Mouse (Mus musculus) macrophage (primary cell): Measurements from ENCODE around the gene Ibsp. TPM values are rescaled to one million over a fixed set of nuclear protein-coding genes. Genes with fewer than 3 reads are reported as not detected.

Source experiments
- H3K27ac ChIP-seq: fragments of 350-480 bp; formaldehyde crosslinking; 2 replicates; pipeline ENCODE4 v1.9.0; 2021
- H3K36me3 ChIP-seq: fragments of 350-480 bp; formaldehyde crosslinking; 2 replicates; pipeline ENCODE4 v1.9.0; 2021; ENCODE audit errors: inconsistent target
- H3K4me3 ChIP-seq: fragments of 350-480 bp; formaldehyde crosslinking; 2 replicates; pipeline ENCODE4 v1.9.0; 2021; ENCODE audit errors: inconsistent target
- H3K79me2 ChIP-seq: fragments of 350-480 bp; formaldehyde crosslinking; 2 replicates; pipeline ENCODE4 v1.9.0; 2021; ENCODE audit errors: inconsistent target
- WGBS: methylation state at CpG from one replicate; pipeline ENCODE4 v1.1.7; 2026; ENCODE audit warnings: inconsistent platforms; ENCODE audit not compliant: missing documents; 5-methylcytosine and 5-hydroxymethylcytosine counted together
- polyA plus RNA-seq: library from polyadenylated mRNA; stranded (reverse); fragments of 250-400 nt; gene quantifications from 3 replicates; pipeline ENCODE4 v1.2.4, GENCODE M21; 2018; ENCODE audit warnings: inconsistent platforms
- total RNA-seq, 78 experiments: library from RNA; depleted of rRNA; stranded (reverse); fragments of 250-400 nt; gene quantifications; 1 replicate in 9 of 78; 2 replicates in 24 of 78; 3 replicates in 43 of 78; 4 replicates in 2 of 78; pipeline ENCODE4 v1.2.4; 2018; ENCODE audit warnings: inconsistent platforms in 56 of 78

Gene Ibsp
- total RNA-seq (2018; cell fraction: chromatin; rRNA removed), result not detected
- total RNA-seq (2018; cell fraction: cytosol; rRNA removed), result not detected
- total RNA-seq (2018; cell fraction: nucleus; rRNA removed), result not detected
- polyA plus RNA-seq, result not detected in 3 replicates

GRCm38 (mm10) chr5:104298994-104299393 is at the start of gene Ibsp:
Gene Ibsp, plus strand, starts transcription at chr5:104299171.
- Histone ChIP-seq H3K79me2 (no peaks in the 10 kb centered on the region), H3K36me3 (no peaks in the 10 kb centered on the region), H3K27ac (no peak within 1 kb of the TSS), H3K4me3 (no peak within 1 kb of the TSS)
- 71% methylated on average over 6 of the region's 6 CpGs for WGBS

GRCm38 (mm10) chr5:104251811-104252210 is 47.2 kb upstream of the Ibsp start:
- Histone ChIP-seq H3K27ac (no peak overlapping the region), H3K4me3 (no peak overlapping the region), H3K79me2 (no peaks in the 10 kb centered on the region), H3K36me3 (no peaks in the 10 kb centered on the region)
- 77% methylated on average over 5 of the region's 5 CpGs for WGBS

- no peak overlapping the region for H3K4me3 ChIP-seq
- H3K27ac ChIP-seq, result no peak overlapping the region
- H3K36me3 ChIP-seq, result no peaks in the 10 kb centered on the region
- 65% methylated on average over 3 of the region's 3 CpGs for WGBS
- H3K79me2 ChIP-seq, result no peaks in the 10 kb centered on the region
Observed at GRCm38 (mm10) chr5:104256585-104256984, 42.4 kb upstream of the Ibsp start.

- Histone ChIP-seq H3K36me3 (no peaks in the 10 kb centered on the region), H3K4me3 (no peak overlapping the region), H3K27ac (no peak overlapping the region), H3K79me2 (no peaks in the 10 kb centered on the region)
- 80% methylated on average over 4 of the region's 4 CpGs for WGBS
Observed at GRCm38 (mm10) chr5:104261908-104262461, 37.0 kb upstream of the Ibsp start.

GRCm38 (mm10) chr5:104263014-104263776 is 35.8 kb upstream of the Ibsp start:
- H3K79me2 ChIP-seq, result no peaks in the 10 kb centered on the region
- WGBS, result 91% methylated on average over 13 of the region's 13 CpGs
- H3K27ac ChIP-seq, result no peak overlapping the region

GRCm38 (mm10) chr5:104294201-104294600 is 4.8 kb upstream of the Ibsp start:
- WGBS, result 86% methylated on average over 6 of the region's 6 CpGs
- Histone ChIP-seq H3K4me3 (no peak overlapping the region), H3K36me3 (no peaks in the 10 kb centered on the region), H3K27ac (no peak overlapping the region), H3K79me2 (no peaks in the 10 kb centered on the region)

More at GRCm38 (mm10) chr5:104263014-104263776, 35.8 kb upstream of the Ibsp start:
- no peaks in the 10 kb centered on the region for H3K36me3 ChIP-seq
- no peak overlapping the region for H3K4me3 ChIP-seq

GRCm38 (mm10) chr5:104314073-104314472 is 15.1 kb downstream of the Ibsp start:
- 40% methylated on average over 1 of the region's 1 CpGs for WGBS
- no peaks in the 10 kb centered on the region for H3K36me3 ChIP-seq
- no peak overlapping the region for H3K27ac ChIP-seq
- no peaks in the 10 kb centered on the region for H3K79me2 ChIP-seq
- no peak overlapping the region for H3K4me3 ChIP-seq

- Histone ChIP-seq H3K27ac (no peak within 1 kb of the TSS), H3K36me3 (no peaks in the 10 kb centered on the region), H3K4me3 (no peak within 1 kb of the TSS), H3K79me2 (no peaks in the 10 kb centered on the region)
- 94% methylated on average over 6 of the region's 6 CpGs for WGBS
Observed at GRCm38 (mm10) chr5:104325029-104325428, 26.1 kb downstream of the Ibsp start, which contains the start of gene Mepe. Gene Mepe, plus strand, starts transcription at chr5:104325329.

GRCm38 (mm10) chr5:104326884-104327283 is 27.9 kb downstream of the Ibsp start:
- no peaks in the 10 kb centered on the region for H3K36me3 ChIP-seq
- 71% methylated on average over 4 of the region's 4 CpGs for WGBS
- H3K27ac ChIP-seq, result no peak overlapping the region
- no peak overlapping the region for H3K4me3 ChIP-seq
- no peaks in the 10 kb centered on the region for H3K79me2 ChIP-seq

- Histone ChIP-seq H3K4me3 (no peak overlapping the region), H3K79me2 (no peaks in the 10 kb centered on the region), H3K36me3 (no peaks in the 10 kb centered on the region), H3K27ac (no peak overlapping the region)
- WGBS, result 87% methylated on average over 7 of the region's 8 CpGs
Observed at GRCm38 (mm10) chr5:104327389-104327788, 28.4 kb downstream of the Ibsp start.

GRCm38 (mm10) chr5:104327876-104328275 is 28.9 kb downstream of the Ibsp start:
- Histone ChIP-seq H3K27ac (no peak overlapping the region), H3K36me3 (no peaks in the 10 kb centered on the region), H3K4me3 (no peak overlapping the region), H3K79me2 (no peaks in the 10 kb centered on the region)

- 100% methylated on average over 4 of the region's 4 CpGs for WGBS
- H3K79me2 ChIP-seq, result no peaks in the 10 kb centered on the region
Observed at GRCm38 (mm10) chr5:104328317-104328850, 29.4 kb downstream of the Ibsp start.

GRCm38 (mm10) chr5:104329381-104329780 is 30.4 kb downstream of the Ibsp start:
- no peaks in the 10 kb centered on the region for H3K36me3 ChIP-seq
- no peaks in the 10 kb centered on the region for H3K79me2 ChIP-seq
- H3K4me3 ChIP-seq, result no peak overlapping the region
- H3K27ac ChIP-seq, result no peak overlapping the region
- 90% methylated on average over 5 of the region's 5 CpGs for WGBS

More at GRCm38 (mm10) chr5:104328317-104328850, 29.4 kb downstream of the Ibsp start:
- H3K27ac ChIP-seq, result no peak overlapping the region
- H3K4me3 ChIP-seq, result no peak overlapping the region
- H3K36me3 ChIP-seq, result no peaks in the 10 kb centered on the region

- Histone ChIP-seq H3K79me2 (no peaks in the 10 kb centered on the region), H3K27ac (no peak overlapping the region), H3K4me3 (no peak overlapping the region), H3K36me3 (no peaks in the 10 kb centered on the region)
- WGBS, result 80% methylated on average over 5 of the region's 5 CpGs
Observed at GRCm38 (mm10) chr5:104330088-104330487, 31.1 kb downstream of the Ibsp start.

GRCm38 (mm10) chr5:104332296-104332695 is 33.3 kb downstream of the Ibsp start:
- H3K79me2 ChIP-seq, result no peaks in the 10 kb centered on the region
- no peak overlapping the region for H3K4me3 ChIP-seq
- H3K36me3 ChIP-seq, result no peaks in the 10 kb centered on the region
- no peak overlapping the region for H3K27ac ChIP-seq
- 84% methylated on average over 2 of the region's 3 CpGs for WGBS
